Mouse (Mus musculus) left cerebral cortex, postnatal 4 days (tissue): ENCODE measurements around the gene Zfp462. TPM values are rescaled to one million over a fixed set of nuclear protein-coding genes. Genes with fewer than 3 reads are reported as not detected.

Experiments used
- DNase-seq: peaks from one replicate; pipeline ENCODE4 v3.0.0-alpha.2; 2022
- intact Hi-C: fragments of 180-260 bp; cut with DNase I; formaldehyde crosslinking; loops from one replicate; pipeline ENCODE4 v1.15.1; 2025
- total RNA-seq, 2 experiments: library from RNA; stranded (reverse); gene quantifications; 2 replicates each; pipeline ENCODE4 v1.2.3; 2021

The Zfp462 gene
- total RNA-seq, 2 experiments from 2014 or later, result 140 to 143 TPM

DNA sequence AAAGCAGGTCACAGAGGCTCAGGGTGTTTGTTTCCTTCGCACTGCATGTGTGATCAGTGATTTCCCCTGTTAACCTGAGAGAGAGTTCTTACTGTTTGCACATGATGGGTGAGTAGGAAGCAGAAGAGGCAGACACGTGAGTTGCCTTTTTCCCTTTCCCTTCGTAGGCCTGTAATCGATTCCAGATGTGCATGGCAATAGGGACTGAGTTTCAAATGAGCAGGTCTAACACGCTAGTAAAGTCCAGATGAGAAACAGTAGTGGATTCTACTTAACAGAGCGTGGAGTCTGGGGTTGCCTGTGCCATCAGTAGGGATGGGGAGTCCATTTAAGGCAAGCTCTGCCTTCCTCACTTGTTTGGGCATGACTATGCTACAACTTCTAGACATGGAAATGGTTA lies 93.3 kb downstream of the Zfp462 start:
- no peak for DNase-seq
- intact Hi-C loops, result no loop called here

DNA sequence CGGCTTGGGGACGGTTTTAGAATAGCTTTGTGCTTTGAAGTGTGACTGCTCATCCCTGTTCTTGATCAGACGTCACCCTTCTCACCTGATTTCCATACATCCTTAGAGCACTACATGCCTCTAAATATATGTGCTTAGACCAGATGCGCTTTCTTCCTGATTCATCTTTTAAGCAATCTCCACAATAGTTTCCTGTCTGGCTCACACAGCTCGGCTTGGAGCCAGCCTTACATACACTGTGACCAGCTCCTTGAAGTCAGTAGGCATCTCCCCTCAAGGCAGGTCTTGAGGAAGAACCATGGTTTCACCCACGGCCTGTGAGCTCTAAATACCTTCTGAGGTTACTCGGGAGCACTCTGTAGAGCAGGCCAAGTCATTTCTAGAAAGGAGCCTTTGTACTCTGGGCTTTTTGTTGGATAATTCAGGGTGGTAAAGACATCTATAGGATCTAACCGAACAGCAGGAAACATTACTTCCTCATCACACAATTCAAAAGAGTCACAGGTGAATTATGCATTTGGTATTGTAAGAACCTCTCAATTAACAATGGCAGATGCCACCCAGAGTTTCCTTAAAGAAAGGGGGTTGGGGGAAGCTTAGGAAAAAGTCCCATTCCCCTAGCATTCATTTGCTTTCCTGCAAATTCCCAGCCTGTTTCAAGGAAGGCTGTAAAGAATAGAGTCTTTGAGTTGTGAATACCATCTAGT lies 95.6 kb downstream of the Zfp462 start:
- no peak for DNase-seq
- intact Hi-C loops, result no loop called here

DNA sequence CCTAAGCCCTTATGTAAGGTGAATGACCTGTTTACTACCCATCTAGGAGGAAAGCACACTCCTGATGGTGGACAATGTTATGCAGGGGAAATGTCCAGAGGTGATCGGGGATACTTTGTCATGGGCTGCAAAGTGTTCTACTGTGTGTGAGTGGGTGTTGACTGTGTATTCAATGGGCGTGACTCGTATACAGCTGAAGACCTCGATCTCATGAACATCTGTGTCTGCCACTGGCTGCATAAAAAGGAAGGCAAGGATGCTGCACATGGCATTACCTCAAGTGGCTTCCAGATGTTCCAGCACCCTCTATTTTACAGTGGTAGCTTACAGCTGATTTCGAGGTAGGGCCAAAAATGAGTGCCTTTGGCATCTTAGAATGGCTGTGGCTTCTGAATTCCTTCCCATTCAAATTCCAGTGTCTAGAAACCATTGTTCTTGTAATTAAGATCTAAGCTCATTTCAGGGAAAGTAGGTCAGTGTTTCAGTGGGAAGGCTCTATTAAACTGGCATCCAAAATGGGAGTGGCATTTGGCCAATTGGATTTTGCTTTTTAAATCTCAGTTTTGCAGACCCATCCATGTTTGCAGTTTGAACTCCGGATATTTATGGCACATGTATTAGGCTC lies 96.4 kb downstream of the Zfp462 start:
- intact Hi-C loops, result no loop called here
- no peak for DNase-seq

DNA sequence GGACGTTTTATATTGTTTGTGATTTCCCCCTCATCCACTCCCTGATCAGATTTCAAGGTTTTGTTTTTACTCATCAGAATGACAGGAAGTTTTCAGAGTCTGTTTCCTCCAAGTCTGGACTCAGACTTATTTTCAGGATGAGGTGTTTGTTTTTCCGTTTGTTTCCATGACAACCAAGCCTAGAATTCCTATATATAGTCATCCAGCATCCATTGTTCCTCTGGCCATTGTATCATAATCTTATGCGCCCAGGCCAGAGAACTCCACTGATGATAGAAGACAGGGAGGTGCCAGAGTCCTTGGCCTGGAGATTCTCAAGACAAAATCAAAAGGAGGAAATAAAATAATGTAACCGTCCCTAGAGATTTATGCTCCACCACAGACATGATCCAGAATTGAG lies 97.7 kb downstream of the Zfp462 start:
- intact Hi-C loops, result no loop called here
- no peak for DNase-seq

DNA sequence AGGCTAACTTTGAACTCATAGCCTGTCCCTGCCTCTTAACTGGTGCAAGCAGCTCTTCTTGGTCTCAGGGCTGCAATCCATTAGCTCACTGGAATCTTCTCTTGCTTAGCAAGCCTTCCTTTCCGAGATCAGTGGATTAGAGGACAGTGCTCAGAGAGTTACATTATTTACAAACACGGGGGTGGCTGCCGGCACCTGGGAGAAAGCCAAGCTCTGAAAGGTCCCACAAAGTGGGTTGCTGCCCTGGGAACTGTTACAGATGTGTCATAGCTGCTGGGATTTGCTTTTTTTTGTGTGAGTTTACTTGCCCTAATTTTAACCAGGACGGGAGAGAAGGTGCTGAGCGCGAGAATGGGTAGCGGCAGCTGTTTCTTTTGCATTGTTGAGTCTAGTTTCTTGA lies 102.4 kb downstream of the Zfp462 start:
- intact Hi-C loops, result no loop called here

DNA sequence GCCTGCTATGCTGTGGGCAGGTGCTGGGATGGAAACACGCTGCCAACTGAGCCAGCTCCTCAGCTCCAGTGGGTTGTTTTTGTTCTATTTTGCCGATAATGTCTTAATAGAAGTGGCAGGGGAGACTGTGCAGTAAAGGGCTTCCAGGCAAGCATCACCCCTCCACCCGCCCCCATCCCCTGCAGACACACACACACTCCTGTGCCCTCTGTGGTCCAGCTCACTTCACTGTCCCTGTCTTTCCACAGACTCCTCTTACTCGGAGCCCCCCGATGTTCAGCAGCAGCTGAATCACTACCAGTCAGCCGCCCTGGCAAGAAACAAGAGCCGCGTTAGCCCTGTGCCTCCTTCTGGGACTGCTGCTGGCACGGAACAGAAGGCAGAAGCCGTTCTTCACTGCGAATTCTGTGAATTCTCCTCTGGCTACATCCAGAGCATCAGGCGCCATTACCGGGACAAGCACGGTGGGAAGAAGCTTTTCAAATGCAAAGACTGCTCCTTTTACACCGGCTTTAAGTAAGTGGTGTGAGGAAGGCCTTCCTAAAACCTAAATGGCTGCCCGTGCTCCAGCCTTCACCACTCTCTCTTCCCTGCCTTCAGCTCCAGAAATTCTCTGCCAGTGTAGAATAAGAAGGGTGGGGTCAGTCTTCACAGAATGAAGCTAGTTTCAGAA lies 105.2 kb downstream of the Zfp462 start:
- intact Hi-C loops, result no loop called here

More for the DNA sequence above, 102.4 kb downstream of the Zfp462 start:
- DNase-seq, result no peak

DNA sequence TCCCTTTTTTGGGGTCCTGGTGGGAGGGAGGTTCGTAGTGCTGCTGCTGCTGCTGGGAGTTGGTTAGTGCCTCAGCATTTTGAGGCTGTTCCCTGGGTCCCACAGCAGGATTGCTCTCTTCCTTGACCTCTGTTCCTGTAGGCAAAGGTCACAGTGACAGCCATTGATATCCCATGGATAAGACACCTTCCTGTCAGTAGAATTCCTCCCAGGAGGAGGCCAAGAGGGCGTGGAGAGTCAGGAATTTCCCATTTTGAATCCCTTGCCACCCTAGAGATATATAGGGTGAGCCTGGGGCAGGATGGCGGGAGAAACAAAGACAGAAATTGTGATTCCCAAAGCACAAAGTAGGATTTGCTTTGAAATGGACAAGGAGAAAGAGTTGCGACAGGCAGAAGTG lies 106.5 kb downstream of the Zfp462 start:
- intact Hi-C loops, result no loop called here
- no peak for DNase-seq

More for the DNA sequence above, 105.2 kb downstream of the Zfp462 start:
- peak; percentile 68 for DNase-seq

DNA sequence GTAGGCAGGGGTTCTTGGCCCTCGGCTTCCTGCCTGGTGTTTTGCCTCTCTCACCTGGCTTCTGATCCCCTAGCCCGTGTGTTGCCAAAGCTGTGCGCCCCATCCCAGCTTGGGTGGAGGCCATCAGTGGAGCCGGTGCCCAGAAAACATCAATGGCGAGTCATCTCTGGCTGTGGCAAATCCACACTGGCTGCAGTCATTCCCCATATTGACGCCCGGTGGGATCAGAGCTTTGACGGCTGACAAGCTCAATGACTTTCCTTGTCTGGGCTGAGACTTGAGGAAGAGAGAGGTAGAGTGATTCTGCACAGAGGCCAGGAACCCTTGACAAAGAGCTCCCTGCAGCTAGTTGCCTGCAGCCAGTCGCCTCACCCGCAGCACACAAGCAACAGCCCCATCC lies 107.8 kb downstream of the Zfp462 start:
- DNase-seq, result peak; percentile 68

DNA sequence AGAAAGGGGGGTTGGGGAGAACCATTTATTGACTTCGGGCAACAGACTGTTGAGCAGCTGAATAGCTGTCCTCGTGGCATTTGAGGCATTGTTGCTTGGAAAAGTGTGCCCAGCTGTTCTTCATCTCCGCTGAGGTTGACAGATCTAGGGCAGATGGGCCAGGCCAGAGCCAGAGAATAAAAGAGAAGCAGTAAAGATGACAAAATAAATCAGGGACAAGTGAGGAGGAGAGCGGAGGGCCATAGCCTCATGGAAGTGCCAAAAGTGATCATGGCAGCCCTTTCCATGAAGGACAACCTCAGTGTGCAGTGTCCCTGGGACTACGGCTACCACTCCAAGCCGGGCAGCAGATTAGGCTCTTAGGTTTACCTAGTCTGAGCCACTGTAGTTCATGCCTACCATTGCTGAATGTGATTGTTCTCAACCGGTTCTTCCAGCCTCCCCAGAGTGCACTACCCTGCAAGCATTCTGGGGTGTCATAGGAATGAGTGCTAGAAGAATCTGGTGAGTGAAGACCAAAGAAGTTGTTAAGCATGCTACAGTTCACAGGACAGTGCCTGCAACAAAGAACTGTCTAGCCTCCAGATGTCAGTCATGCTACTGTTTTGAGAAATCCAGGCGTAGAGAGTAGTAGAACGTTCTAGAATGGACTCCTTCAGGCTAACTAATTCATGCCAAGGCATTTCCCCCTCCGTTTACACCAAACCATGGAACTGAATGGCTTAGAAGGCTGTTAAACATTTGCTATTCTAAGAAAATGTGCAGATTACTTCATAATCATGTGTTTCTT lies 113.0 kb downstream of the Zfp462 start:
- no peak for DNase-seq
- intact Hi-C loops, result no loop called here

More for the DNA sequence above, 107.8 kb downstream of the Zfp462 start:
- intact Hi-C loops, result no loop called here

DNA sequence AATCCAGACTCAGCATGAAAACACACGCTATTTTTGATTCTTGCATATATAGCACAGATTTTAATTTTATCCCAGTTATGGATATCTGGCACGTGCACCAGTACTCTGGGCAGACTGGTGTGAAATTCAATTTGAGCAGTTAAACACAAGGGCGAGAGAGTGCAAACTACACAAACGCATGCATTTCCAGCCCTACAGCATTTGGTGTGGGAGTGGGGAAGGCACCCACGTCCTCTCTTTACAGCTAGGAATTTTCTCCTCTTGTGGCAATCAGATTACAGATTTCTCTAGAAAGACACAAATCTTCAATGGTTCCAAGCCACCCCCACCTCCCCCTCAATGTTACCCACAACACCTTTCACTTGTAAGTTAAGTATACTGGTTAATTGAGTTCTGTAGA lies 114.1 kb downstream of the Zfp462 start:
- intact Hi-C loops, result no loop called here
- DNase-seq, result no peak

DNA sequence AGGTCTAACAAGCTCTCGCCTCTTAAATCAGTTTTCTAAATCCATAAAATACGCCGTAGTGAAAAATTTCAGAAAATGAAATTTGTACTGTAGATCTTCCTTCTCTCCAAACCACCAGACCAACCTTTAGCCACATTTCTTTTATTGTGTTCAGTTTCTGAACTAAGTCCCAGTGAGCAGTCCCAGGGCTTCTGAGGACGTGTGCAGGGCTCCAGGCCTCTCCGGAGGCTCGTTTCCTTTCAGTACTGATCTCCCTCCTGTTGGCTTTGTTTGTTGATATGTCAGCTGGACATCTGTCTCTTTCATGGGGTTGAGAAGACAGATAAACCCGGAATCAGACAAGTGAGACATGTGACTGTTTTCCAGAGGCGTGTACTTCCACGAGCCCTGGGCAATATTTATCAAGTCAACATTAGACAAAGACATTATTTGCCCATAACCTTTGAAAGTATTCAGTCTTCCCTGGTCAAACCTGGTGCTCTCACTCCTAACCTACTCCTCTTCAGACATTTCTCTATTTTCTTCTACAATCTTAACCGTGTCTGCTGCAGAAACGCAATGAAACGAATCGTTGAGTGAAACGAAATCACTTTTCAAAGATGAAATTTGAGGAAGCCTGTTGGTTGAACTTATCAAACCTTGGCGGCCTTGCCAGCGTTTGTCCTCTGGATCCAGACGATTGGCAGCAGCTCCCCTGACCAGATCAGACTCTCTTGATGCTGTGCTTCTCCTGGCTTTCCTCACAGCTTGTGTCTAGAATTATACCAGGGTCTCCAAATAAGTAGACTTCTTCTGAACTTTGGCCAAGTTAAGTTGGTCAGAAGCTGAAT lies 121.7 kb downstream of the Zfp462 start:
- intact Hi-C loops, result no loop called here
- no peak for DNase-seq

DNA sequence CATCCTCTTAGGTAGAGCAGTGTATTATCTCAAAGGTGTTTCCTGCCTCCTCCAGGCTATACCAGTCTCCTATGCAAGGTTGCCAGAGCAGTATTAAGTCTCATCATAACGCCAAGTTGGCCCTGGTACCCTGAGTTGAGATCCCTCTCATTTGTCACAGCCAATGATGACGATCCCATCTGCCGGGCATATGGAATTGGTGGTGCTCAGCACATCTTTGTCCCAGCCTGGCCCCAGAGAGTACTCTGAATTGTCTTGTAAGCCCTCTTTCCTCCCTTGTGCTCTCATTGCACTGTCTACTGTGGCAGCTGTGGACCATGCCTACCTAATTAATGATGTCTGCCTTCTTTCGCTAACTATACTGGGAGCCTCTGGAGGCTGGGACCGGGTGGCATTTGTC lies 126.7 kb downstream of the Zfp462 start:
- intact Hi-C loops, result loop anchor here (10.0 kb wide), 1 partner anchor 117 kb away; no protein-coding TSS in a partner anchor
- no peak for DNase-seq

DNA sequence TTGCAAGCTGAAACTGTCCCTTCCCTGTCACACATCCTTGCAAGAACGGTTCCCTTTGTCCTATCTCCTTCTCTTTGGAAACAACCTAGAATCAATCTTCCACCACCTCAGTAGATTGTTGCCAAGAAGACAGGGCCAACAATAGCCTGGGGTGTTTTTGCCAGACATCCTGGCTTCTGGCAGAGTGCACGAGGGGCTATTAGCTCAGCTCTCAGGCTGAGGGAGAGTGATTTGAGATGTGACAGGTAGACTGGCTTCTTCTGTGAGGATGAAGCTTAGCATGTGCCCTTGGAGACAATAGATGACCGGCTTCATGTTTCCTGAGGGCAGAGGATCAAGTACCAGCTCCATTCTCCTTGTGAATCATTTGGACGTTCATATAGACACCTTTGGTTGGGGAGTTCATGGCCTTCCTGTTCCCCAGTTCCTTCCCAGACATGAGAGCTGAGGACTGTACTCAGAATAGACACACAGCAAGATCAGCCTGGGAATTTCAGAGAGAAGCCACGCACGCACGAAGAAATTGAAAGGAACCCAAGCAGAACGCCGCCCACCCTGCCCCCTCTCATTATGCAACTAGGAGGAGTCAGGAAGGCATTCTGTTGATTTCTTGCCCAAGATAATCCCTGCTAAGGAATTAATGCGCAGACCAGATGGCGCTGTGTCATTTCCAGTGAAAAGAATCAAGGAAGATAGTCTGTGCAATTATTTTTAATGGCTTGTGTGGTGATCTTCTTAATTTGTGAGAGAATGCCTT lies 132.5 kb downstream of the Zfp462 start:
- intact Hi-C loops, result loop anchor here (10.0 kb wide), 1 partner anchor 123 kb away; no protein-coding TSS in a partner anchor
- DNase-seq, result peak; percentile 64

DNA sequence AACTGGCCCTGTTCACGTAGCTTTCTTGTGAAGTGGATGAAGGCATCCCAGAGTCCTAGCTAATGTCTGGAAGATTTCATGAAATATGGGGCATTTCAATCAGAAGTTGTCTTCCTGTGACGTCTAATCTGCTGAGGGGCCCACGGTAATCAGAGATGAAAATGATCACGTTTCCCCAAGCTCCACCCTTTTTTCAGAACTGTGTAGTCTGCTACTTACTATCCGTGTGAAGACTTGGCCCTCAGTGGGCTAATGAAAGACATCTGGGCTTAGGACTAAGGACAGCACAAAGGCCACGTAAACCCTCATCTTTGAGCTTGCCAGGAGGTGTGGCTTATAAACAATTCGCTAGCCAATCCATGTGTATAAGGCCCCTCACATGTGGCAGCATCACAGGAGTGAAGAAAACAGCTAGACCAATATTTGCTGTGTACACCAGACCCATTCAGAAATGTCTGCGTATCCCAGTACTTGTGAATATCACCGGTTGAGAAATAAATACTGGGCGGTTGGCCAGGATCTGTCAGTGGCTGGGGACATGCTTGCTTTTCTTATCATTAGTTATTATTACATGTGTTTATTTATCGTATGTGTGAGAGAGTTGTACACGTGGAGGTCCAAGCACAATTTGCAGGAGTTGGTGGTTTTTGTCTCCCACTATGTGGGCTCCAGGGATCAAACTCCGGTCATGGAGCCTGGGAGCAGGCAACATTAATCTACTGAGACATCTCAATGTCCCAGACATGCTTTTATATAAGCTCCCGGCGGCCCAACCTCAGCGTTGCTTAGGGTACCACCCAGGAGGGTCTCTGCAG lies 133.3 kb downstream of the Zfp462 start:
- intact Hi-C loops, result loop anchor here (10.0 kb wide), 1 partner anchor 123 kb away; no protein-coding TSS in a partner anchor

DNA sequence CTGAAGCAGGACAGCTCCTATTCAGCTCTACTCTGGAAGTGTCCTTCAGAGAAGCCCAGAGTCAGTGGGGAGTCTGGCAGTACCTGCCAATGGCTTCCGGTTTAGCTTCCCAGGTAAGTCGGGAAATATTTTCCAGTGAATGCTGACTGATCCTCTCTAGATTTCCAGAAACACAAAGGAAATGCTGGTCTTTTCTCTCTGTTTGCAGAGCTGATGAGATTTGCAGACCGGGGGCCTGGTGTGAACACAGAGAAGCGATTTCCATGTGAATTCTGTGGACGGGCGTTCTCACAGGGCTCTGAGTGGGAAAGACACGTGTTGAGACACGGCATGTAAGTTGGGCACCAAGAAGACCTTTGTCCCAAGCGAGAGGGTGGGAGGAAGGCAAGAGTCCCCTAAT lies 134.2 kb downstream of the Zfp462 start:
- no peak for DNase-seq
- intact Hi-C loops, result loop anchor here (10.0 kb wide), 1 partner anchor 124 kb away; no protein-coding TSS in a partner anchor

More for the DNA sequence above, 133.3 kb downstream of the Zfp462 start:
- no peak for DNase-seq

DNA sequence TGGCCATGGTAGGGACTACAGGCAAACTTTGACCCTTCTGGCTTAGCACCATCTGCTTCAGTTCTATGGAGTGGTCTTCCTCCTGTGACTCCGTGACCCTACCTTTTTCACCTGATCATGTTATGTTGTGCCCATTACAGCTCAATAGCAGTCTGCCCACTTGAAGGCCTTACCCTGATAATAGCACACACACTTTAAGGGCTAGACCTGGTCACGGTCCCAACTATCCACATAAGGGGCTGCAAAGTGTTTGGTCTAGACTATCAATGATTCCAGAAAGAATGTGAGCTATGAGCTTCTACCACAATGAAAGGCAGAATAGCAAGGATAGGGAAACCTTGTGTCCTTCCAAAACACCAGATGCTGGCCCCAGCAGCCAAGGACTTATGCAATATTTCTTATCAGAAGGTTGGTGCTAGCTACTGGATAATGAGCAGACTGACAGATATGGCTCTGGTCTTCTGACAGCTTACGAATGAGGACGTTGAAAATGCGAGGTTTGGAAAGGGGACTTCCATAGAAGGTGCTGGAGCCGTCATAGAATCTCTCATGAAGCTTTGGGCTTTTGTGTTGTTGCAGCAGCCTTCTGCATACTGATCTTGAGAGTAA lies 139.3 kb downstream of the Zfp462 start:
- intact Hi-C loops, result no loop called here
- DNase-seq, result no peak

DNA sequence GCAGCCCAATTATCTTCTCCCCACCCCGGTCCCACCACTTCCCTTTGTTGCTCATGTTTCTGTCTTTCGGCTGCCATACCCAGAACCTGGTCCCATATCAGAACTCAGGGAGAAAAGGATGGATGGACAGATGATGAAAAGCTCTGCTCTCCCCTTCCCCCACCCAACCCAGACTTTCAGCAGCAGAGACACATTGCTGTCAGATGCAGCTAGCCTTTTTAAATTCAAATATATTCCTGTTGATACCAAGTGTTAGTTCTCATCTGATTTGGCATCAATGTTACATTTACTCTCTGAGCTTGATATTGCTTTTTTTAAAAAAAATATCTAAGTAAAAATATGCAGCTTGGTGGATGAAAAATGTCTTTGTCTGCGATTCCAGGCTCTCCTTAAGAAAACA lies 143.3 kb downstream of the Zfp462 start:
- intact Hi-C loops, result no loop called here
- DNase-seq, result no peak

DNA sequence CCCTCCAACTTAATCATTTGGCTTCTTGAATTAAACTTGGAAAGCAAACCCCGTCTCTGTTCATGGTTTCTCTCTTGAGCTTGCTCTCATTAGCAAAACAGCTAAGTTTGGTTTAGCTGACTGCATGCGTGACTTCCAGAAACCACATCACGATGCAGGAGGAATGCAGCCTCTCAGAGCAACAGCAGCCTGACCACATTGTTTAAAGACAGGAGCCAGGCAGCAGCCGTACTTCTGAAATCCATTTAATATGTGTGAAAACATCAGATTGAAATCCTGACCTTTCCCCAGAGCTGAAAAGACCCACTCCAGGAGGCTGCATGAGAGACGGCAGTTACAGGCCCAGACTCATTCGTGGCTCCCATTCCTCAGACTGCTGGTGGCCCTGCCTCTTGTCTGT lies 144.1 kb downstream of the Zfp462 start:
- DNase-seq, result no peak
- intact Hi-C loops, result no loop called here
